Mouse (Mus musculus) gastrocnemius, postnatal 10 days (tissue): Measurements from ENCODE around the gene Frmd4a. TPM values are rescaled to one million over a fixed set of nuclear protein-coding genes. Genes with fewer than 3 reads are reported as not detected.
A peak's percentile ranks its signal among the peaks of the same experiment; 100 is the strongest.

ENCODE experiments used
- DNase-seq: peaks from one replicate; pipeline ENCODE4 v3.0.0; 2021; ENCODE audit warnings: mixed read lengths
- total RNA-seq, 2 experiments: library from RNA; stranded (reverse); gene quantifications; 2 replicates each; pipeline ENCODE4 v1.2.3; 2021

Gene Frmd4a
- total RNA-seq, 2 experiments from 2014 or later: 22.1 to 28.3 TPM

GRCm38 (mm10) chr2:4391678-4392085 is 374.2 kb downstream of the Frmd4a start:
- DNase-seq: no peak

GRCm38 (mm10) chr2:4393046-4393445 is 375.5 kb downstream of the Frmd4a start:
- no peak for DNase-seq

GRCm38 (mm10) chr2:4394641-4395040 is 377.1 kb downstream of the Frmd4a start:
- no peak for DNase-seq

DNA sequence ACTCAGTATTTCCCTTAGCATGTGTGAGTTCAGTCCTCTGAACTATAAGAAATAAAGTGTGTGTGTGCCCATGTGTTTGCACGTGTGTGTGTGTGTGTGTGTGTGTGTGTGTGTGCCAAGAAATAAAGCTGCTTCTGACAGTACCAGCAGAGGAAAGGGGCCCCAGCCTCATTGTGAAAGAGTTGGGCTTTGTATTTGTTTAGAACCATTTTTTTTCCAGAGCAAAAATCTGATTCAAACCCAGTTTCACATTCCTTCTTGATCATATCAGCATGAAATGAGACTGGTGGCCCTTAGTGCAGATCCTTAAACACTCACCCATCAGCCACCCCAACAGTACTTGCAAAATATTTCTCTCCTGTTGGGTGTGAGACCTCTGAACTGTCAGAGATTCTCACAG is 382.2 kb downstream of the Frmd4a start:
- DNase-seq: no peak

GRCm38 (mm10) chr2:4400771-4401596 is 383.5 kb downstream of the Frmd4a start:
- peak; percentile 58 for DNase-seq

- peak; percentile 28 for DNase-seq
Observed at GRCm38 (mm10) chr2:4401597-4402581, 384.4 kb downstream of the Frmd4a start.

DNA sequence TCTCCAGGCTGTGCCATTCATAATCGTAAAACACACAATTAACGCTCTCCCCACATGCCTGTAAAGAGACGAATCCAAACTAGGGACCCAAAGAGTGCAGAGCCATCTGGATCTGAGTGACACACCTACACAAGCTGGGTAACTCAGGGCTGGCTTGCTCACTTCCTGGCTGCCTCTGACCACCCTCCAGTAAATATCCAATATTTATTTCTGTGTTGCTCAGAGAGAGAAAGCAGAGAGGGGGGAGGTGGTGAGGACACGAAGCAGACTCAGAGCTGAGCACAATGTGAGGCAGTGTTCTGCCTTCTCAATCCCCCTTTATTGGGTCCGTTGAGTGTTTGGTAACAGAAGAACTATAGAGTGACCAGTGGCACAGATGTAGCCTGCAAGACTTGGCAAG is 389.5 kb downstream of the Frmd4a start:
- DNase-seq: no peak

DNA sequence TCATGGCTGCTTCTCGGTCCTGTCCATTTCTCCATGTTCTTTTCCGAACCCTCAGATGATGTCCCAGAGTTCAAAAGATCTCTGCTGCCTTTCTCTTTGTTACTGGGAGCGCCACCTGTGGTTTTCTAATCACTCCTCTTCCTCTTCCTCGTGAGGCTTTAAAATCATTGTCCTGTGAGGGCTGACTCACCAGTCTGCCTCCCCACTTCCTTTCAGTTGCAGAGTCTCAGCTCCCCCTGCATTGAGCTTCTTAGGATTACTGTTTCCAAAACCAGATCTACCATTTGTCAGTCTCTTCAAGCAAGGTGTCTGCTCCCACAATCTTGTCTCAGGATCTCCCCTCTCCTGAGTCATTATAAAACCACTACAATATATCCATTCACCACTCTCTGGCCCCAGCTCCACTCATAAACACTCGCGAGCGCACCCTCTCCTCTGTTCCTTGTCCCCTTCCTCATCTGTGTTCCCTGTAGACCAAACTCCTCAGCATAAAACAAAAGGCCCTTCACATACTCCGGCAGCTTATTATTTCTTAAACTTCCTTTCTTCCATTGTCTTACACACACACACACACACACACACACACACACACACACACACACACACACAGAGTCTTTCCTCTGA is 392.4 kb downstream of the Frmd4a start:
- DNase-seq: no peak

GRCm38 (mm10) chr2:4412870-4413595 is 395.5 kb downstream of the Frmd4a start:
- no peak for DNase-seq

GRCm38 (mm10) chr2:4413596-4414335 is 396.2 kb downstream of the Frmd4a start:
- no peak for DNase-seq

- DNase-seq: no peak
Observed at GRCm38 (mm10) chr2:4420679-4421312, 403.3 kb downstream of the Frmd4a start.

- no peak for DNase-seq
Observed at GRCm38 (mm10) chr2:4421757-4422156, 404.2 kb downstream of the Frmd4a start.

DNA sequence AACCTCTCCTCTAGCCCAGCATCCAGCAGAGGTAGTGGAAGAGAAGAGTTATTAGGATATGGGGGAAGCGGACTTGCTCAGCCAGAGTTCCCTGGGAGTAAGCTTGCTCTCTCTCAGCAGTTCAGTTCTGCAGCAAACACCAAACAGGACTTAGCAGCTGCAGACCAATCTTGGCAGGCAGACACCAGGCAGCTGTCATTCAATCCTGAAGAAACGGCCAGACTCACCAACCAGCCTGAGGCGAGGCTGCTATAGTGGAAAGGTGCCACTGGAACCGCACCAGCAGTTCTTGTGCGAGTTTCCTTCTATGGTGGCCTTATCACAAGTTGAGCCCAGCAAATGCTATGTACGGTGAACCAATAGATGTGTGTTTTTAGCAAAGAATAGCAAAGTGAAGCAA is 406.4 kb downstream of the Frmd4a start:
- peak; percentile 48 for DNase-seq

GRCm38 (mm10) chr2:4428407-4428855 is 410.9 kb downstream of the Frmd4a start:
- DNase-seq: no peak

GRCm38 (mm10) chr2:4433119-4433518 is 415.6 kb downstream of the Frmd4a start:
- DNase-seq: no peak

- DNase-seq: no peak
Observed at GRCm38 (mm10) chr2:4435051-4435450, 417.5 kb downstream of the Frmd4a start.

- no peak for DNase-seq
Observed at GRCm38 (mm10) chr2:4436361-4437231, 419.1 kb downstream of the Frmd4a start.

DNA sequence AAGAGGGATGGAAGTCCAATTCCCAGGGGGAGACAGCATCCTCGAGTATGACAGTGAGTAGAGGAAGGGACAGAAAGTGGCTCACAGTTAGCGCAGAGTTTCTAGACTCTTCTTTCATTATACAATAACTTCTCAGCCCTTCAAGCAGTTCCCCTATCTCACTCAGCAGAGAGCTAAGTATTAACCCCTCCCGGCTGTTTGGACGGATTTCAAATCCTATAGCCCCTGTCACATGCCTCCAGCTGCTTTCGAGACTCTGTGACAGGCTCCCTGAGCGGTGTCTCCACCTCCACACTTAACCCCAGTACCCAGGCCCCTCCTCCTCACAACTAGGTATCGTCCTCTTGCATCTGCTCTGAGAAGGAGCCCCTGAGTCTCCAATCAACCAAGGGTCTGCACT is 421.2 kb downstream of the Frmd4a start:
- no peak for DNase-seq

DNA sequence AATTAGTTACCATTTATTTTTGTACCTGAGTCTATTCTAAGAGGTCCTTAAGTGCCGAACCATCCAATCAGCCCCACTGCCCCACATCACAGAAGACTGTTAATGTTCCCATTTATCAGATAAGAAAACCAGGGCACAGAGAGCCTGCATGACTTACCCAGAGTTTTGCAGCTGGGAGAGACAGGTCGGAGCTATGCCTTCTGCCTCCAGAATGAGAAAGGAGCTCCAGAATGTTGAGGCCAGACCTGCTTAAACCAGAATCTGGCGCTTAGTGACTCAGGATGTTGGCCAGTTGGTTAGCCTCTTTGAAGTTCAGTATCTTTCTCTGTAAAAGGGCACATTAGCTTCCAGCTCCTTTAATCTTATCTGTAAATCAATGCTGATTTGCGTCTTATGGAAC is 422.4 kb downstream of the Frmd4a start:
- no peak for DNase-seq
